Mouse (Mus musculus): ENCODE results near the gene Axin2. TPM values are rescaled to one million over a fixed set of nuclear protein-coding genes. Genes with fewer than 3 reads are reported as not detected.

Axin2 gene
- polyA plus RNA-seq, 2 experiments, result 0.15 to 0.85 TPM

DNA sequence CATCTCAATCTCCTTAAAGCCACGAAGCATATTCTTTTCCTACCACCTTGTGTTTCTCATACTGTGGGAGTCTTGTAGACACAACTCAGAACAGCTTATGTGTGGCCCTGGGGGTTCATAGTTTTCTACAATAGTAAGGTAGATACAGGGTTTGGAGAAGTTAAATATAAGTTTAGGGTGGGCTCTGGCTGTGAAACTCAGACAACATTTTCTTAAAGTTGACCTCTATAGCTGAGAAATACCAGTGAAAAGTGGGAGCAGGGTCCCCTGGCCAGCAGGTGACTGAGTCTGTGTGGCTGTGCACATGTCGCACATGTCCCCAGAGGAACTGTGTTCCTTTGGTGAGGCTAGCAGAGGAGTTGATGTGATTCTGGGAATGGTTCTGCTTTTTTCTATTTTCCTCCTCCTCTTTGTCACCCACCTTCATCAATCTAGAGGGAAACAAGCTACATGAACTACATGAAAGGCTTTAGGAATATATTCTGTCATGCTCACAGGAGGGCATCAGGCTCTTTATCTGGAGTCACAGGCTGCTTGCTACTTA is 75.9 kb downstream of the Axin2 start:
- TF ChIP-seq EP300 (IDR thresholded peaks at IDR 0.05; ENCODE audit: low read depth) (no peak), CTCF (IDR thresholded peaks at IDR 0.05; ENCODE audit: low read depth) (no peak)
- Histone ChIP-seq H3K36me3 (replicated peaks; ENCODE audit: control insufficient read depth, insufficient read depth, low read depth) (no peaks in the 10 kb centered on the region), H3K27me3 (ENCODE audit: control insufficient read depth, insufficient read depth, low read length) (no peaks in the 10 kb centered on the region), H3K9ac (replicated peaks) (no peak overlapping the region), H3K27ac (no peak overlapping the region), H3K4me1 (replicated peaks; ENCODE audit: control insufficient read depth in 2 of 2, insufficient read depth in 2 of 2, low read length in 1 of 2) (no peaks in the 10 kb centered on the region), H3K9me3 (ENCODE audit: control insufficient read depth, low read length) (no peaks in the 10 kb centered on the region), H3K4me3 (ENCODE audit: insufficient read depth in 1 of 2, low read depth in 2 of 2, low read length in 2 of 2) (no peak overlapping the region), H3K4me2 (ENCODE audit: low read depth) (no peak overlapping the region)
- no peak for ATAC-seq (ENCODE audit: insufficient read depth)
- 55% methylated on average over 2 of the region's 2 CpGs for WGBS (ENCODE audit: insufficient replicate concordance)
- no peak for DNase-seq (ENCODE audit: low read depth in 3 of 3, low spot score in 3 of 3)

DNA sequence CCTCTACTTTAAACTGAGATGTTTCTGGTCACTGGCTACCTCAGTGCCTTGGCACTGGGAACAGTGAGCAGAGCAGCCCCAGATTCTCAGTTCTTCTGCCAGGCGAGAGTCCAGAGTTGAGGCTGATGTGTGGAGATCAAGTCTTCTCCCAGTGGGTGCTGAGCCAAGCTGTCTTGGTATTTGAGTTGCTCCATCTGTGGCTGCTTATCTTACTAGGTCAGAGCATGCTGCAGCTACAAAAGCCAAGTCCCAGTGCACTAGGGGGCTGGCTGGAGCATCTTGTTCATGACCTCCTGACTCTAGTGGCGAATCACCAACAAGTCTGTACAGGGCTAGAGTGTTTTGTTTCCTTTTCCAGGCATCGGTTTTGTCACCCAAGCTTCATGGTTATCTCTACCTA is 77.7 kb downstream of the Axin2 start:
- DNase-seq (ENCODE audit: low read depth in 3 of 3, low spot score in 3 of 3) (no peak), ATAC-seq (ENCODE audit: insufficient read depth) (no peak)
- Histone ChIP-seq H3K4me1 (replicated peaks; ENCODE audit: control insufficient read depth in 2 of 2, insufficient read depth in 2 of 2, low read length in 1 of 2) (no peaks in the 10 kb centered on the region), H3K4me2 (ENCODE audit: low read depth) (no peak overlapping the region), H3K27ac (no peak overlapping the region), H3K36me3 (replicated peaks; ENCODE audit: control insufficient read depth, insufficient read depth, low read depth) (no peaks in the 10 kb centered on the region), H3K4me3 (ENCODE audit: insufficient read depth in 1 of 2, low read depth in 2 of 2, low read length in 2 of 2) (no peak overlapping the region), H3K9ac (replicated peaks) (no peak overlapping the region), H3K9me3 (ENCODE audit: control insufficient read depth, low read length) (no peaks in the 10 kb centered on the region), H3K27me3 (ENCODE audit: control insufficient read depth, insufficient read depth, low read length) (no peaks in the 10 kb centered on the region)
- TF ChIP-seq EP300 (IDR thresholded peaks at IDR 0.05; ENCODE audit: low read depth) (no peak), CTCF (IDR thresholded peaks at IDR 0.05; ENCODE audit: low read depth) (no peak)
- WGBS (ENCODE audit: insufficient replicate concordance), result 59% methylated on average over 3 of the region's 3 CpGs

Other genes with a start within 250 kb of the Axin2 start
- gene E030025P04Rik, start 224.0 kb downstream of the Axin2 start, polyA plus RNA-seq (2012; rRNA removed), result not detected in 2 replicates
- not detected in 2 replicates for gene E030025P04Rik, start 224.0 kb downstream of the Axin2 start, polyA plus RNA-seq (2014; fragmentation: Nextera tagmentation; extraction: Ambion mirVana)